Mouse (Mus musculus): ENCODE measurements at regions not wholly inside any gene's neighbourhood (a gene's known extent, or its start where the extent isn't known, plus 50 kb on each side); places are given as distances from the start of the nearest gene placed in this dataset.

DNA sequence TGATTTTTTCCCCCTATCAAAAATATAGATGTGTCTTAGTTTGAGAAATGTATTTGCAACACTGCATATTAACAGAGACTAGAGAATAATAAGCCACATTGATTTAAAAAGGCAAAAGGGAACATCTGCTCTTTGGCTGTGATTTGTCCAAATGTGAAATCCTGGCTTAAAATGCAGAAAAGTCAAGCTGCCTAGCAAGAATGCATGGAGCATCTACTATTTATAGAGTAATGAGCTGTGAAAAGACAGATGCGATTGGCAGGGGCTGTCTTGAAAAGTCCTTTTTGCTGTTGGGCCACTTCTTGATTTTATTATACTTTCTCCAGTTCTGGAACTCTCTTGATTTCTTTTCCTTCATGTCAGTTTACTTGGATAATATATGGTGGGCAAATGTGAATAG, 1707.8 kb upstream of the Gm7489 start:
- peaks cover 0 to 2% of the 10 kb centered on the region in 2 experiments; a peak in 1 of 4 replicates for H3K36me3 ChIP-seq (ENCODE audit: control insufficient read depth in 1 of 2, insufficient read depth in 2 of 2, low read length in 2 of 2)
- no peak for DNase-seq (ENCODE audit: low read depth, low spot score)
- H3K79me2 ChIP-seq (ENCODE audit: control insufficient read depth, insufficient read depth, low read length, poor library complexity), result no peaks in the 10 kb centered on the region
- no peak overlapping the region for H3K4me3 ChIP-seq (ENCODE audit: control insufficient read depth in 1 of 2, insufficient read depth in 1 of 2, low read depth in 2 of 2, low read length in 2 of 2)
- H3K9me3 ChIP-seq (replicated peaks; ENCODE audit: insufficient read depth, low read length), result no peaks in the 10 kb centered on the region
- no peaks in the 10 kb centered on the region for H3K4me1 ChIP-seq (ENCODE audit: control insufficient read depth in 1 of 2, insufficient read depth in 2 of 2, low read length in 2 of 2)
- no peak overlapping the region for H3K27ac ChIP-seq (ENCODE audit: control insufficient read depth, low read depth, low read length)
- no peak for TF ChIP-seq ZKSCAN1 (IDR thresholded peaks at IDR 0.05; ENCODE audit: low read depth, low read length)
- no peak for TF ChIP-seq MXI1 (IDR thresholded peaks at IDR 0.05; ENCODE audit: low read depth, low read length)
- no peak for TF ChIP-seq E2F4 (IDR thresholded peaks at IDR 0.05; ENCODE audit: borderline replicate concordance, low read depth, low read length)
- no peak for TF ChIP-seq SMC3 (IDR thresholded peaks at IDR 0.05; ENCODE audit: low read depth, low read length)
- no peak for TF ChIP-seq ETS1 (IDR thresholded peaks at IDR 0.05; ENCODE audit: low read depth, low read length)
- no peak for TF ChIP-seq UBTF (IDR thresholded peaks at IDR 0.05; ENCODE audit: borderline replicate concordance, insufficient read depth, low read depth, low read length)
- no peak for TF ChIP-seq RCOR1 (IDR thresholded peaks at IDR 0.05; ENCODE audit: low read depth, low read length)
- no peak for TF ChIP-seq NELFE (IDR thresholded peaks at IDR 0.05; ENCODE audit: low read depth, low read length)
- TF ChIP-seq ZMIZ1 (IDR thresholded peaks at IDR 0.05; ENCODE audit: low read depth, low read length), result no peak
- TF ChIP-seq POLR2A (IDR thresholded peaks at IDR 0.05; ENCODE audit: control insufficient read depth in 1 of 2, insufficient read depth in 1 of 2, low read depth in 1 of 2, low read length in 2 of 2, poor library complexity in 1 of 2), result no peak
- H3K9ac ChIP-seq (ENCODE audit: control insufficient read depth, low read depth, low read length, poor library complexity, severe bottlenecking), result no peak overlapping the region
- H3K27me3 ChIP-seq (ENCODE audit: control insufficient read depth in 1 of 2, insufficient read depth in 2 of 2, low read length in 2 of 2), result no peaks in the 10 kb centered on the region; a peak in 1 of 4 replicates

DNA sequence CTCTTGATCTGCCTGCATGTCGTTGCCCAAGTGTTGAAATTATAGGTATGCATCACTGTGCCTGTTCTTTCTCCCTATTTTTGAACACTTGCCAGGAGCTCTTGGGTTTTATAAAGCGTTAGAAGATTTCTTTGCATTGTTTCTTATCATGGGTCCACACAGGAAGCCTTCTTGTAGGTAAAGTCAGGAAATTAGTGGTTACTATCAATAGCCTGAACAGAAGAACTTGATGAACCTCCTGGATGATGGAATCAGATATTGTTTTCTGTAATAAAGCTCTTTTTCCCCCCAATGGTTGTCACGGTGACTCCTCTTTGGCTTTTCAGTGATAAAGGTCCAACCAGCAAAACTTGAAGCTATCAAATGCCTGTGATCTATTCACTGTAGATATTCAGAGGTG, 1706.0 kb upstream of the Gm7489 start:
- no peak overlapping the region for H3K9ac ChIP-seq (ENCODE audit: control insufficient read depth, low read depth, low read length, poor library complexity, severe bottlenecking)
- TF ChIP-seq TCF12 (IDR thresholded peaks at IDR 0.05; ENCODE audit: low read depth, low read length) (peak; percentile 45; the same call in 1 of the 2 replicates), EP300 (IDR thresholded peaks at IDR 0.05; ENCODE audit: low read depth in 1 of 2, low read length in 2 of 2) (peak in 1 of 2 experiments; percentile 51; a peak in 1 of 4 replicates), ZKSCAN1 (IDR thresholded peaks at IDR 0.05; ENCODE audit: low read depth, low read length) (no peak), GATA1 (IDR thresholded peaks at IDR 0.05; ENCODE audit: low read depth, low read length) (0 out of 2 replicates have a peak, but pooled peaks have one; percentile 26)
- H3K79me2 ChIP-seq (ENCODE audit: control insufficient read depth, insufficient read depth, low read length, poor library complexity), result no peaks in the 10 kb centered on the region
- H3K4me1 ChIP-seq (ENCODE audit: control insufficient read depth in 1 of 2, insufficient read depth in 2 of 2, low read length in 2 of 2), result no peaks in the 10 kb centered on the region
- no peak overlapping the region for H3K27ac ChIP-seq (ENCODE audit: control insufficient read depth, low read depth, low read length)
- peaks cover 0 to 1% of the 10 kb centered on the region in 2 experiments; a peak in 2 of 4 replicates for H3K27me3 ChIP-seq (ENCODE audit: control insufficient read depth in 1 of 2, insufficient read depth in 2 of 2, low read length in 2 of 2)
- peak; percentile 23 for DNase-seq (ENCODE audit: low read depth, low spot score)
- peaks cover 0 to 2% of the 10 kb centered on the region in 2 experiments; a peak in 1 of 4 replicates for H3K36me3 ChIP-seq (ENCODE audit: control insufficient read depth in 1 of 2, insufficient read depth in 2 of 2, low read length in 2 of 2)
- H3K4me3 ChIP-seq (ENCODE audit: control insufficient read depth in 1 of 2, insufficient read depth in 1 of 2, low read depth in 2 of 2, low read length in 2 of 2), result no peak overlapping the region
- H3K9me3 ChIP-seq (replicated peaks; ENCODE audit: insufficient read depth, low read length), result no peaks in the 10 kb centered on the region

DNA sequence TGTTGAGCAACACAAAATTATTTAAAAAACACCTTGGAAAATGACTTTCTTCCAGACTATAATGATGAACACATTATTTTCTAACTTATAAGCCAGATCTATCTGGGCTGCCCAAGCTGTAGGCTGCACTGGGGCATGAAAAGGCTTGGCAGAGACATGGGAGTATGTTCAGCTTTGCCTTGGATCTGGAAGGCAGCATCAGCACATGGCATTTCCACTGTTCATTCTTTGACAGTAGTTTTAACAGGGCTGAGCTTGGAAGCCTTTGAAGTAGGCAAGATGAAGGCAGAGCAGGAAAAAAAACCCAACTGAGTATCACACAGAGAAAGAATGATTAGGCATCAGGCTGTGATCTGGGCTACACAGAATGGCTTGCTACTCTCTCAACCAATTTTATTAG, 1705.3 kb upstream of the Gm7489 start:
- Histone ChIP-seq H3K27ac (ENCODE audit: control insufficient read depth, low read depth, low read length) (no peak overlapping the region), H3K9me3 (replicated peaks; ENCODE audit: insufficient read depth, low read length) (no peaks in the 10 kb centered on the region), H3K79me2 (ENCODE audit: control insufficient read depth, insufficient read depth, low read length, poor library complexity) (no peaks in the 10 kb centered on the region), H3K9ac (ENCODE audit: control insufficient read depth, low read depth, low read length, poor library complexity, severe bottlenecking) (no peak overlapping the region), H3K4me1 (ENCODE audit: control insufficient read depth in 1 of 2, insufficient read depth in 2 of 2, low read length in 2 of 2) (no peaks in the 10 kb centered on the region), H3K4me3 (ENCODE audit: control insufficient read depth in 1 of 2, insufficient read depth in 1 of 2, low read depth in 2 of 2, low read length in 2 of 2) (no peak overlapping the region), H3K27me3 (ENCODE audit: control insufficient read depth in 1 of 2, insufficient read depth in 2 of 2, low read length in 2 of 2) (peaks cover 0 to 1% of the 10 kb centered on the region in 2 experiments; a peak in 2 of 4 replicates), H3K36me3 (ENCODE audit: control insufficient read depth in 1 of 2, insufficient read depth in 2 of 2, low read length in 2 of 2) (peaks cover 0 to 2% of the 10 kb centered on the region in 2 experiments; a peak in 1 of 4 replicates)
- TF ChIP-seq POLR2AphosphoS2 (IDR thresholded peaks at IDR 0.05; ENCODE audit: low read length) (no peak), GATA1 (IDR thresholded peaks at IDR 0.05; ENCODE audit: low read depth, low read length) (no peak), RAD21 (IDR thresholded peaks at IDR 0.05; ENCODE audit: low read depth, low read length) (no peak), CTCF (IDR thresholded peaks at IDR 0.05 in 2 of 3, conservative IDR thresholded peaks at IDR 0.05 in 1 of 3; ENCODE audit: control insufficient read depth in 1 of 3, insufficient read depth in 1 of 3, low read depth in 2 of 3, low read length in 3 of 3, poor library complexity in 1 of 3, severe bottlenecking in 1 of 3) (no peak)
- DNase-seq (ENCODE audit: low read depth, low spot score), result no peak
